Mouse (Mus musculus): Measurements from ENCODE around the gene Rfxap. TPM values are rescaled to one million over a fixed set of nuclear protein-coding genes. Genes with fewer than 3 reads are reported as not detected.

Rfxap gene
- polyA plus RNA-seq, 1 experiment from 2014 or later = 67.0 TPM

GRCm38 (mm10) chr3:54764418-54764817, 43.2 kb downstream of the Rfxap start:
- Histone ChIP-seq H3K27me3 (replicated peaks) (no peaks in the 10 kb centered on the region), H3K27ac (no peak overlapping the region), H3K4me1 (no peaks in the 10 kb centered on the region), H3K4me3 (no peak overlapping the region), H3K9me3 (no peaks in the 10 kb centered on the region), H3K4me2 (replicated peaks) (0 out of 2 replicates have a peak overlapping the region, but pooled peaks have one; percentile 20), H3K36me3 (no peaks in the 10 kb centered on the region), H3K9ac (no peak overlapping the region)
- WGBS = 74% methylated on average over 18 of the region's 18 CpGs
- no peak; the same call in 1 of the 2 replicates for ATAC-seq (ENCODE audit: low FRiP score, low read depth)

- 89% methylated on average over 1 of the region's 1 CpGs for WGBS
- Histone ChIP-seq H3K4me3 (no peak overlapping the region), H3K4me2 (replicated peaks) (no peak overlapping the region), H3K9me3 (no peaks in the 10 kb centered on the region), H3K9ac (no peak overlapping the region), H3K27me3 (replicated peaks) (no peaks in the 10 kb centered on the region), H3K4me1 (peaks cover under 1% of the 10 kb centered on the region), H3K27ac (no peak overlapping the region), H3K36me3 (no peaks in the 10 kb centered on the region)
- no peak for ATAC-seq (ENCODE audit: low FRiP score, low read depth)
These were observed 46.3 kb downstream of the Rfxap start for GRCm38 (mm10) chr3:54761258-54761657.

- peaks cover 7% of the 10 kb centered on the region; the same call in 1 of the 2 replicates for H3K27me3 ChIP-seq (replicated peaks)
- peaks cover 8% of the 10 kb centered on the region for H3K4me1 ChIP-seq
- H3K9me3 ChIP-seq = no peaks in the 10 kb centered on the region
- H3K4me2 ChIP-seq (replicated peaks) = no peak overlapping the region
- H3K27ac ChIP-seq = no peak overlapping the region
- 57% methylated on average over 15 of the region's 15 CpGs for WGBS
- no peaks in the 10 kb centered on the region for H3K36me3 ChIP-seq
- H3K9ac ChIP-seq = no peak overlapping the region
- no peak overlapping the region for H3K4me3 ChIP-seq
- no peak for ATAC-seq (ENCODE audit: low FRiP score, low read depth)
These were observed 47.1 kb downstream of the Rfxap start for GRCm38 (mm10) chr3:54760321-54761115.

- no peak for ATAC-seq (ENCODE audit: low FRiP score, low read depth)
- no peak overlapping the region for H3K27ac ChIP-seq
- 87% methylated on average over 9 of the region's 9 CpGs for WGBS
- H3K27me3 ChIP-seq (replicated peaks) = peaks cover 16% of the 10 kb centered on the region
- no peaks in the 10 kb centered on the region for H3K9me3 ChIP-seq
- peaks cover 13% of the 10 kb centered on the region for H3K4me1 ChIP-seq
- H3K36me3 ChIP-seq = no peaks in the 10 kb centered on the region
- no peak overlapping the region for H3K9ac ChIP-seq
- no peak overlapping the region for H3K4me3 ChIP-seq
- H3K4me2 ChIP-seq (replicated peaks) = no peak overlapping the region
These were observed 48.4 kb downstream of the Rfxap start for GRCm38 (mm10) chr3:54759211-54759610.

- H3K9me3 ChIP-seq = no peaks in the 10 kb centered on the region
- no peak overlapping the region for H3K4me3 ChIP-seq
- H3K4me1 ChIP-seq = peaks cover 13% of the 10 kb centered on the region
- H3K27ac ChIP-seq = no peak overlapping the region
- no peaks in the 10 kb centered on the region for H3K36me3 ChIP-seq
- WGBS = 92% methylated on average over 8 of the region's 8 CpGs
- no peak overlapping the region for H3K9ac ChIP-seq
- no peak overlapping the region for H3K4me2 ChIP-seq (replicated peaks)
- no peak for ATAC-seq (ENCODE audit: low FRiP score, low read depth)
- H3K27me3 ChIP-seq (replicated peaks) = peaks cover 17% of the 10 kb centered on the region
These were observed 50.1 kb downstream of the Rfxap start for GRCm38 (mm10) chr3:54757446-54757845.

GRCm38 (mm10) chr3:54756058-54756457, 51.5 kb downstream of the Rfxap start:
- peaks cover 9% of the 10 kb centered on the region for H3K36me3 ChIP-seq
- peaks cover 17% of the 10 kb centered on the region for H3K27me3 ChIP-seq (replicated peaks)
- peak overlapping the region; percentile 58 for H3K4me3 ChIP-seq
- H3K4me2 ChIP-seq (replicated peaks) = peak overlapping the region; percentile 100
- H3K9me3 ChIP-seq = no peaks in the 10 kb centered on the region
- peaks cover 13% of the 10 kb centered on the region for H3K4me1 ChIP-seq
- H3K9ac ChIP-seq = peak overlapping the region; percentile 61
- peak; percentile 45; the same call in 1 of the 2 replicates for ATAC-seq (ENCODE audit: low FRiP score, low read depth)
- WGBS = 2% methylated on average over 11 of the region's 11 CpGs
- H3K27ac ChIP-seq = no peak overlapping the region

- WGBS = under 1% methylated on average over 66 of the region's 66 CpGs
- peak within 1 kb of the TSS; percentile 61 for H3K9ac ChIP-seq
- H3K4me1 ChIP-seq = peaks cover 13% of the 10 kb centered on the region
- no peaks in the 10 kb centered on the region for H3K9me3 ChIP-seq
- H3K4me2 ChIP-seq (replicated peaks) = peak within 1 kb of the TSS; percentile 100
- peak; percentile 76 for ATAC-seq (ENCODE audit: low FRiP score, low read depth)
- H3K27me3 ChIP-seq (replicated peaks) = peaks cover 17% of the 10 kb centered on the region
- peaks cover 16% of the 10 kb centered on the region for H3K36me3 ChIP-seq
- peak within 1 kb of the TSS; percentile 58 for H3K4me3 ChIP-seq
- no peak within 1 kb of the TSS for H3K27ac ChIP-seq
These were observed 52.2 kb downstream of the Rfxap start, which contains the start of gene Smad9 for GRCm38 (mm10) chr3:54755145-54756041. TSS of gene Smad9 (plus strand) at chr3:54755582.

GRCm38 (mm10) chr3:54753411-54753810, 54.2 kb downstream of the Rfxap start:
- H3K4me3 ChIP-seq = no peak overlapping the region
- H3K27ac ChIP-seq = no peak overlapping the region
- H3K4me1 ChIP-seq = peaks cover 13% of the 10 kb centered on the region
- WGBS = 82% methylated on average over 4 of the region's 4 CpGs
- peaks cover 17% of the 10 kb centered on the region for H3K27me3 ChIP-seq (replicated peaks)
- no peak for ATAC-seq (ENCODE audit: low FRiP score, low read depth)
- H3K36me3 ChIP-seq = peaks cover 36% of the 10 kb centered on the region
- no peaks in the 10 kb centered on the region for H3K9me3 ChIP-seq
- no peak overlapping the region for H3K9ac ChIP-seq
- no peak overlapping the region for H3K4me2 ChIP-seq (replicated peaks)

Other genes starting within 250 kb of the Rfxap start
- gene Supt20, start 115.0 kb downstream of the Rfxap start, polyA plus RNA-seq (2016; fragmentation: Nextera tagmentation; extraction: Ambion mirVana) = 97.0 and 104 TPM in 2 replicates
- 1.1 TPM in 1 of 2 replicates, not detected in the other for gene Gm21958, start 93.4 kb downstream of the Rfxap start, polyA plus RNA-seq (2016; fragmentation: Nextera tagmentation; extraction: Ambion mirVana)
- gene Exosc8, start 72.4 kb downstream of the Rfxap start, polyA plus RNA-seq (2016; fragmentation: Nextera tagmentation; extraction: Ambion mirVana) = 96.2 and 98.1 TPM in 2 replicates
- gene Alg5, start 72.3 kb downstream of the Rfxap start, polyA plus RNA-seq (2016; fragmentation: Nextera tagmentation; extraction: Ambion mirVana) = 44.2 and 45.5 TPM in 2 replicates
- 0.44 and 0.45 TPM in 2 replicates for gene Smad9, start 52.2 kb downstream of the Rfxap start, polyA plus RNA-seq (2016; fragmentation: Nextera tagmentation; extraction: Ambion mirVana)
- gene Sertm1, start 108.1 kb upstream of the Rfxap start, polyA plus RNA-seq (2016; fragmentation: Nextera tagmentation; extraction: Ambion mirVana) = 0.17 and 0.28 TPM in 2 replicates
- gene Ccna1, start 247.7 kb upstream of the Rfxap start, polyA plus RNA-seq (2016; fragmentation: Nextera tagmentation; extraction: Ambion mirVana) = 1.8 and 2.0 TPM in 2 replicates